Mouse (Mus musculus) heart, postnatal 14 days (tissue): ENCODE results near the gene Col23a1. TPM values are rescaled to one million over a fixed set of nuclear protein-coding genes. Genes with fewer than 3 reads are reported as not detected.

ENCODE experiments used
- DNase-seq, 2 experiments: peaks; one replicate each; pipeline ENCODE4 v3.0.0; 2021 to 2022
- intact Hi-C: fragments of 180-260 bp; cut with DNase I; formaldehyde crosslinking; loops from one replicate; pipeline ENCODE4 v1.15.1; 2025
- total RNA-seq, 2 experiments: library from RNA; stranded (reverse); gene quantifications; 2 replicates each; pipeline ENCODE4 v1.2.3; 2021

Gene Col23a1
- total RNA-seq, 2 experiments from 2014 or later = 1.5 to 1.7 TPM

DNA sequence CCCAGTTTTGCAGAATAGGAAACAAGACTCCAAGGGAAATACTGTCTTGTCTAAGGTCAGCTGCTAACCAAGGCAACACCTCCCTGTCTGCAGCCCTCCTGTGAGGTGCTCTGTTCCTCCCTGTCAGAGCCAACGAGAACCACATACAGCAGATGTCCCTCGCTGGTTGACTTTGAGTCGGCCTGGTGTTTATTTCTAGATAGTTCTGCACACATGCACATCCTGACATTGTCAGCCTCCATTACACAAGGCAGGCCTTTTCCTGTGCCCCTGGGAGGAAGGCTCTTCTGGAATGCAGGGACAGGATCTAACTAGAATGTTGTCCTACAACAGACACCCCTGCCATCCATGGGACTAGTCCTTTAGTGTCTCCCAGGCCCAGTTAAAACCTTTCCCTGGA, 231.7 kb downstream of the Col23a1 start:
- no peak for DNase-seq
- intact Hi-C loops = no loop called here

- intact Hi-C loops = no loop called here
- DNase-seq = no peak
Observed at GRCm38 (mm10) chr11:51523215-51523614, 233.5 kb downstream of the Col23a1 start.

DNA sequence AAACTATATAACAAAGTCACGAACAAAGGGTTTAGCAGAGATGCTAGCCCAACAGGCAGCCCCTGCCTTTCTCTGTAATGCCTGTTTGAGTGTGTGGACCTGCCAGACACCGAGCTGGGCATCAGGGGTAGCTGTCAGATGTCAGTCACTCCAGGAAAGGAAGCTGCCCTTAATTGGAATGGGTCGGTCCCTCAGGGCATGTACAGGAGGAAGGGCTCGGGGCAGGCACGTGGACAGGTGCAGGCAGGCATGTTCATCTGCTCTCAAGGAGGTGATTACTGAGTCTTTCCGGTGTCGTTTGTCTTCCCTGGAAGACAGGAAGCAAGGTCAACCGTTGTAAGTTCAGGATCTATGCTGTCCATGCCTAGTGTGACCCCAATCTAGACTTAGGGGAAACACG, 233.9 kb downstream of the Col23a1 start:
- intact Hi-C loops = no loop called here

DNA sequence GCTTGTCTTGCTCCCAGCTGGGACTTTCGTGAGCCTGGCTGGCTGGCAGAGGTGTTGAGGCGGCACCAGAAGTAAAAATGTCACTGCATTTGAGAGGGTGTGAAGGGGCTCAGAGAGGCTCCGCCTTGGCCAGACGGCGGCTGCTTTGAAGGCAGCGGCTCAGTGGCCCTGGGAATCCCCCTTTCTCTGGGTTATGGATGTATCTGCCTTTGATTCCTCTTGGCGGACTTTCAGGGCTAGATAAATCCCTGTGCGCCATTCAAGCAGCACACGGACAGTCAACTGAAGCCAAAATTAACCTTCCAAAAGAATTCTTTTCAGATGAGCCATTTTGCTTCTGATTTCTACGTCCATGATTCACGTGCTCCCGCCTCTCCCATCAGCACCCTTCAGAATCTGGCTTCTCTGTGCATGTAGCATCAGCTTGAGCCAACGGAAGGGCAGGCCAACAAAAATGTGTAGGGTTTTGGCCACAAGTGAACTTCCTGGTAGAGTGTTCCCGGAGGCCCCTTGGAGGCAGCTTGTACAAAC, 237.0 kb downstream of the Col23a1 start:
- intact Hi-C loops = no loop called here
- DNase-seq = no peak

More for the DNA sequence above, 233.9 kb downstream of the Col23a1 start:
- DNase-seq = no peak

GRCm38 (mm10) chr11:51533128-51533533, 243.4 kb downstream of the Col23a1 start:
- DNase-seq = no peak
- intact Hi-C loops = loop anchor here (1.0 to 5.0 kb wide), 2 partner anchors 81 to 206 kb away; no protein-coding TSS in a partner anchor

DNA sequence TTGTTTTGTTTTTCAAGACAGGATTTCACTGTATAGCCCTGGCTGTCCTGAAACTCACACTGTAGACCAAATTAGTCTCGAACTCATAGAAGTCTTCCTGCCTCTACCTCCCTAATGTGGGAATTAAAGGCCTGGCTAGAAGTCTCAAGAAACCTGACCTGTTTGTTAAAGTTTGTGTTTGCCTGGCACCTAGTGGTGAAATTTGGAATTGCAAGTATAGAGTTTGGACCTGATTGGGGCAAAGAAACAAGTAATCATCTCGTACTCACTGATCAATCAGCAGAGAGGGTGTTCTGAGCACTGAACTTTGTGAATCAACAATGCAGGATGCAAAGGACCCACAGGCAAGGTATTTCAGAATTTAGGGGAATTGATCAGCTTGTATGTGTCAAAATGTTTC, 244.6 kb downstream of the Col23a1 start:
- DNase-seq = peak; percentile 41 to 66
- intact Hi-C loops = loop anchor here (1.0 to 5.0 kb wide), 2 partner anchors 82 to 245 kb away; partner anchors contain the start of gene Col23a1

GRCm38 (mm10) chr11:51538388-51538787, 248.7 kb downstream of the Col23a1 start:
- intact Hi-C loops = loop anchor here (5.0 kb wide), 1 partner anchor 39 kb away; no protein-coding TSS in a partner anchor
- no peak for DNase-seq

- DNase-seq = no peak
- intact Hi-C loops = loop anchor here (5.0 kb wide), 1 partner anchor 38 kb away; no protein-coding TSS in a partner anchor
Observed at GRCm38 (mm10) chr11:51538919-51539758, 249.4 kb downstream of the Col23a1 start.

GRCm38 (mm10) chr11:51539759-51540282, 250.1 kb downstream of the Col23a1 start:
- intact Hi-C loops = loop anchor here (5.0 kb wide), 1 partner anchor 37 kb away; no protein-coding TSS in a partner anchor

DNA sequence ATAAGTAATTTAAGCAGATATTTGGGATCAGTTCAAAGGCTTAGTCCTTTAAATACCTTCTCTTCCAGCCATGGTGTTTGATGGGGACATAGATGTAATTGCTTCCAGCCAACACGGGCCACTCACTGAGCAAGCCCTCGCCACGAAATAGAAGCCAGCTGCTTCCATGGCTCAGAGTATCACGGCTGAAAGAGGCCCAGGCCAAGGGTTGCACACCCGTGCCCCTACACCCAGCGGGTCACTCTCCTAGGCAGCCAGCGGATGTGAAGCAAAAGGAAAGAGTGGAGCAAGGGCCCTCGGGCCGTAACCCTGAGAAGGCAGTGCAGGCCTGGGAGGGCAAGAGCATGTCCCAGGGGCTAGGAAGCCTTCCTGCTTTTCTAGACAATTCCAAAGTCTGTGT, 252.7 kb downstream of the Col23a1 start:
- intact Hi-C loops = no loop called here
- DNase-seq = no peak

More at GRCm38 (mm10) chr11:51539759-51540282, 250.1 kb downstream of the Col23a1 start:
- DNase-seq = peak; percentile 94 to 98

- intact Hi-C loops = no loop called here
- no peak for DNase-seq
Observed at GRCm38 (mm10) chr11:51543487-51544050, 253.8 kb downstream of the Col23a1 start.

GRCm38 (mm10) chr11:51544413-51544812, 254.7 kb downstream of the Col23a1 start:
- intact Hi-C loops = no loop called here
- no peak for DNase-seq

DNA sequence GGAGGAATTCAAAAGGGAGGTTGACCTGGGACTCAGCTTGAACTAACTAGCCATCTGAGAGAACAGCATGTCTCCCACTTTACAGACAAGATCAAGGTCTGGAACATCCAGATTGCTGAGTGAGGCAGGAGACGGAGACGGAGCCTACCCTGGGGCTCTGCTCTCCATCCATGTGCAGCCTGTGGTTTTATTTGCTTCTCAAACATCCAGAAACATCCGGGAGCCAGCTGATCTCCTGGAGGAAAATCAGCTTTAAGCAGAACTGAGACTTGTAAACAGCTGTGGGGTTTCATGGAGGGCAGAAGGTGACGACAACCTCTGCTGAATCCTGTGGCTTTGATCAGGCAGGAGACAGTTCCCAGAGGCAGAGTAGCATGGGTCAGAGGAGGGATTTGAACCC, 256.1 kb downstream of the Col23a1 start:
- no peak for DNase-seq

GRCm38 (mm10) chr11:51551253-51551652, 261.5 kb downstream of the Col23a1 start:
- intact Hi-C loops = no loop called here

More for the DNA sequence above, 256.1 kb downstream of the Col23a1 start:
- intact Hi-C loops = no loop called here

GRCm38 (mm10) chr11:51552091-51552490, 262.4 kb downstream of the Col23a1 start:
- DNase-seq = no peak
- intact Hi-C loops = no loop called here

More at GRCm38 (mm10) chr11:51551253-51551652, 261.5 kb downstream of the Col23a1 start:
- DNase-seq = no peak

- intact Hi-C loops = no loop called here
- no peak for DNase-seq
Observed at GRCm38 (mm10) chr11:51554590-51554989, 264.9 kb downstream of the Col23a1 start.

- DNase-seq = no peak
- intact Hi-C loops = no loop called here
Observed at GRCm38 (mm10) chr11:51555066-51555465, 265.3 kb downstream of the Col23a1 start.

GRCm38 (mm10) chr11:51563276-51563675, 273.6 kb downstream of the Col23a1 start:
- no peak for DNase-seq
- intact Hi-C loops = no loop called here

DNA sequence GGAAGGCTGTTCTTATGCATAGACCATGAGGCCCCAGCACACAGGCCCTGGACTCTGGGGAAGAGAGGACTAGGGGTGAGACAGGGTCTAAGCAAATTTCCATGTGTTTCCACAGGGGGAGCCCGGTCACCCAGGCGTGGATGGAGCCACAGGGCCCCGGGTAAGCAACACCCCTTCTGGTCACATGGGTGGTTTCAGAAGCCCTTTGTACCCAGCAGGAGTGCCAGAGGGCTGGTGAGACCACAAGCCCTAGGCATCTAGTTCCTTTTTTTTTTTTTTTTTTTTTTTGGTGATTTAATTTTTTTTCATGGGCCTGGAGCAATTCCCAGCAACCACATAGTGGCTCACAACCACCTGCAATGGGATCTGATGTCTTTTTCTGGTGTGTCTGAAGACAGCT, 275.3 kb downstream of the Col23a1 start:
- no peak for DNase-seq
- intact Hi-C loops = no loop called here

DNA sequence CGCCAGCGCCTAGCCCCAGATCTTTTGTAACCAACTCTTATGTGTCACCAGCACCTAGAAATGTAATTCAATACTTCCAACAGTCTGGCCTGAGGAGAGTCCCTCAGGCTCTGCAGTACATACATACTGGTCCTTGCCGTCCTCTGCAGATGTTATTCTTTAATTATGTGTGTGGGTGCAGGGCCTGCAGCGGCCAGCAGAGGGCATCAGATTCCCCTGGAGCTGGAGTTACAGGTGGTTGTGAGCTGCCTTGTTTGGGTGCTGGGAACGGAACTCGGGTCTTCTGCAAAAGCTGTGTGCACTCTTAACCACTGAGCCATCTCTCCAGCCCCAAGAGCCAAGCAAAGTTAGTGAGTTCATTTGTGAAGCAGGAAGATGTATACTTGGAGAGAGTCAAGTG, 276.2 kb downstream of the Col23a1 start:
- intact Hi-C loops = no loop called here
- DNase-seq = no peak

DNA sequence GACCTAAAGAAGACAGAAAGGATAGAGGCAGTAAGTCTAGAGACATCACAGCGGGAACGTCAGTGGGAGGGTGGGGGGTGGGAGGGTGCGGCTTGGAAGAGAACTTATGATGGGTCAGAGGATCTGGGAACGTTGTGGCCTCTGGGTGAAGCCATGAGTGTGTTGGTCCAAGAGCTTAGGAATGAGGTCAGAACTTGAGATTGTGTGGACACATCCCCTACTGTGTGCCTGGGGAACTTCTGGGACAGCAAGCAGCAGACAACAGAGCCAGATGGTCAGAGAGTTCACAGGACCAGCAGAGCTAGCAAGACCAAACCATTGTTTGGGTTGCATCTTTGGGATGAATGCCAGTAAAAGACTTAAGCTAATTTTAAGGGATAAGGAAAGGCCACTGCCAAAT, 279.1 kb downstream of the Col23a1 start:
- intact Hi-C loops = no loop called here
- DNase-seq = no peak
